Mouse (Mus musculus) left cerebral cortex, adult 18-20 months (tissue): ENCODE results near the gene Ganab. TPM values are rescaled to one million over a fixed set of nuclear protein-coding genes. Genes with fewer than 3 reads are reported as not detected.
A peak's percentile ranks its signal among the peaks of the same experiment; 100 is the strongest.
"Not testable (repeated sequence)": the region's sequence is repeated elsewhere in the genome, so short reads cannot be mapped to it uniquely, and the experiment has no call there.

Experiments used
- DNase-seq, 2 experiments: peaks; one replicate each; pipeline ENCODE4 v3.0.0; 2021 to 2022; ENCODE audit warnings: low spot score in 2 of 2, mixed read lengths in 1 of 2
- long read RNA-seq, 2 experiments: library from polyadenylated mRNA; stranded (forward); transcript quantifications; one replicate each; pipeline ENCODE4 v2.0.0; 2021
- total RNA-seq, 2 experiments: library from RNA; stranded (reverse); gene quantifications; 2 replicates each; pipeline ENCODE4 v1.2.3; 2021

Gene Ganab
- 10 to 100 TPM; 93.2 to 93.8 TPM for total RNA-seq
- long read RNA-seq, experiment 1, transcript Ganab-202 (24 exons, 3,788 nt), result major isoform, 35 of 67 reads
- long read RNA-seq, experiment 1, partial matches to known transcripts, result 25 of 67 reads
- long read RNA-seq, experiment 1, other reads (novel, unspliced or antisense), result 5 of 67 reads
- long read RNA-seq, experiment 2, transcript Ganab-202 (24 exons, 3,788 nt), result major isoform, 15 of 39 reads
- long read RNA-seq, experiment 2, partial matches to known transcripts, result 19 of 39 reads
- long read RNA-seq, experiment 2, other reads (novel, unspliced or antisense), result 2 of 39 reads

DNA sequence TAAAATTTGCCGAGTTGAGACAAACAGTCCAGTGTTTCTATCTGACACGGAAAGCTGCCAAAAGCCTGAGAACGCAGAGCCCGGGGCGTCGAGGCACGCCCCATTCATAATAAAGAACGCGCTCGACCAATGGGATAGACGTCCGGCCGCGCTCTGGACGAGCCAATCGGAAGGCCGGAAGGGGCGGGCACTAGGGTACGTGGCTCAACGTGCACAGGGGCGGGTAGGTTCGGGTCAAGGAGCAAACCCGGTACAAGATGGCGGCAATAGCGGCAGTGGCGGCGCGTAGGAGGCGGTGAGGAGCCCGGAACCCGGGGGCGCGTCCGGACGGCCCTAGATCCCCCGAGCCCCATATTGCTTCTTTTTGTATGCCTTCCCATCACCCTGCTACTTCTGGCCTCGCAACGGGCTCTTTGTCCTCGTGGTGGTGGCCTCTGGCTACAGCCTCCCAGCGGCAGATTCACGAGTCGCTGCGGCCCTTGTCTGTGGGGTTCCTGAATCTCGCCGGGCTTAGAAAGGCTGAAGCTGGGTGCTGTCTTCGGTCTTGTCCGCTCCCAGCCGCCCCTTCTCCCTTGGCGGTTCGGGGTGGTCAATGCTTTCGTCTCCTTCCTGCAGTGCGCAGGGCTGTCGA lies at the start of gene Ganab:
Gene Ganab (plus strand): TSS at position 207 of the 631 bp plus-strand sequence.
- peak; percentile 95 to 99 for DNase-seq

DNA sequence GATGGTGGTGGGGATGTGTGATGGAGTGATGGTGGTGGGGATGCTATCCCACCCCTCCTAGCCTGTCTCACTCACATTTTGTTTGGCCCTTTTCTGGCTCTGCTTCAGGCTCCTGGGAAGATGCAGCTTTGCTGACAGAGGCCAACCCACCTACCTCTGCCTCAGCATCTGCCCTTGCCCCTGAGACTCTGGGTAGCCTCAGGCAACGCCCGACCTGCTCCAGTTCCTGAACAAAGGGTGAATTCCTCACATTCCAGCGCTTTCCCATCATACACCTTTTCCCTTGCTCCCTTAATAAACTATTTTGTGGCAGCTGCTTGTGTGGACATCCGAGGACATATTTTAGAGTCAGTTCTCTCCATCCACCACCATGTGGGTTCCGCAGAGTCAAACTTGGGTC lies 49.5 kb upstream of the Ganab start:
- DNase-seq, result no peak

DNA sequence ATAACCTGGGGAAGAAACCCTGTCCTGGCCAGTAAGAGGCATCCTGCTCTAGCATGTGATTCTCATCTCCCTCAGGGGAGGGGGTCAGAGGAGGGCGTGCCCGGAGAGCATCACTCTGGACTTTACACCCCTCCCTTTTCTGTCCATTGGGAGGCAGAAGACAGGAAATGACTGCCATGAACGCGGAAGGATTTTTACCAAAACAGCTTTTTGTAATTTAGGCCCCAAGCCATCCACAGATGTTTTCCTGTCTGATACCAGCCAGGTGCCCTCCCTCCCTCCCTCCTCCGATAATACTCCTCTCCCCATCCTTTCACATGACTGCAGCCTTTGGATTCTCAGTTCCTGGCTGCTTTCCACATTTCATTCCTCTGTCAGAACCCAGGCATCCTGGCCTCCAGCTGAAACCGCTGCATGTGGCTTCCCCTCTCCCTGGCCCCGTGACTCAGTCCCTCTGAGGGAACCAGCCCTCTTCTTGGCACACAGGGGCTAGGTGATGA lies 47.4 kb upstream of the Ganab start, which contains the start of gene Lrrn4cl:
Gene Lrrn4cl (plus strand): TSS at position 367 of the 500 bp plus-strand sequence.
- DNase-seq, result no peak

DNA sequence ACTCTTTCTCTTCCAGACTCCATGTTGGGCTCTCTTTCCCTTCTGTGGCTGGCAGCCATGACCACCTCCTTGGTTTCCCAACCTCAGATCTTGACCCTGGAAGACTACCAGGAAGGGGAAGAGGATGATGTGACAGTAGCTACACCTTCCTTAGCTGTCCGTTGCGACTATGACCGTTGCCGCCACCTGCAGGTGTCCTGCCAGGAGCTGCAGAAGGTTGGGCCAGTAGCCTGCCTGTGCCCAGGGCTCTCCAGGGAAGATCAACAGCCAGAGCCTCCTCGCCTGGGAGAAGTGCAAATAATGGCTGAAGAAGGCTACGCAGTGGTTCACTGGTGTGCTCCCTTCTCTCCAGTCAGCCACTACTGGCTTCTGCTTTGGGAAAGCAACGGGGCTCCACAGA lies 46.2 kb upstream of the Ganab start:
- no peak for DNase-seq

DNA sequence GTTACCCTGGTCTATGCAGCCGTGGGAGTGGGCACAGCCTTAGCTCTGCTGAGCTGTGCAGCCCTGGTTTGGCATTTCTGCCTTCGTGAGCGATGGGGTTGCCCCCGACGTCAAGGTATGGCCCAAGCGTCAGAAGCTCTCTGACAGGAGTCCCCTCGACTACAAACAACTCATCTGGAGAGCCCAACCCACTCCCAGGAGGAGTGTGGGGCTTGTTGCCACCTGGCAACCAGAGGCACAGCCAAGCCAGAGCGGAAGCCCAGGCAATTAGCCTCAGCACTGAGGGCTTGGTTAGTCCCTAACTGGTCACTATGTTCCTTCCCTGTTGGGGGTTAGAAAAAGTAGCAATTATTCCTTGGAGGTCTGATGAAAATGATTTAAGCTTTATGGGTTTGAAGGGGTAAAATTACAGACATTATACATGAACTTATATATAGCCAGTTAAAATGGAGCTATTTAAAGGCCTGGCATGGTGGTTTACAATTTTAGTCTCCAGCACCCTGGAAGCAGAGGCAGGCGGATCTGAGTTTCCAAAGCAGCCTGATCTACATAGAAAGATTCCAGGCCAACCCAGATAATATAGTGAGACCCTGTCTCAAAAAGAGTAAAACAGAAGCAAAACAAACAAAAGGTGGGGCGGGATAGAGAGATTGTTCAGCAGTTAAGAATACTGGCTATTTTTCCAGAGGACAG lies 45.5 kb upstream of the Ganab start:
- peak in 1 of 2 experiments; percentile 23 for DNase-seq

DNA sequence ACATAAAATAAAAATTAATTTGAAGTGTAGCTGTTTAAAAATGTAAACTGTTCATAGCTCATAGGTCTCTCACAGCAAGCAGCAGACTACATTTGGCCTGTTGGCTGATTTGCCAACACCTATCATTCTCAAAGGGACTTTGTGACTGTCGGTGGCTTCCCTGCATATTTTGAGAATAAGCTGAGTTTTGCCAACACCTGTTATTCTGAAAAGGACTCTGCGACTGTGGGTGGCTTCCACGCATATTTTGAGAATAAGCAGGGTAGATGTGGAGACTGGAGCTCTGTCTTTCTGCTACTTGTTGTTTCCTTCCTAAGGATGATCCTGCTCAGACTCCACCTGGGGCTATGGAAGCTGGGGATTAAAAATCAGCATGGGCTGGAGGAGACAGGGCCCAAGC lies 44.8 kb upstream of the Ganab start:
- peak in 1 of 2 experiments; percentile 21 for DNase-seq

DNA sequence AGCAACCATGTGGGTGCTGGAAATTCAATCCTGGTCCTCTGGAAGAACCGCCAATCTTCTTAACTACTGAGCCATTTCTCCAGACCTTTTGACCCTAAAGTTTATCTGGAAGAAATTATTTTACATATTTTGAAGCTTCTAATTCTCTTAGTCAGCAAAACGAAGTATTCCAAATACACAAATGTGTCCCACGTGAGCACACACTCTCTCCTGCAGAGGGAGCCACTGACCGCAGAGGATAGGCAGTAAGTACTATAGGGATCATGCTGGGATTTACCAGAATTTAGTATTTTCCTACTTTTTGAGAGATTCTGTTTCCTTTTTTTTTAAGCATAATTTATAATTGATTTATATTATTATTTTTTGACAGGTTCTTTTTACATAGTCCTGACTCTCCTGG lies 40.2 kb upstream of the Ganab start:
- DNase-seq, result peak in 1 of 2 experiments; percentile 60

DNA sequence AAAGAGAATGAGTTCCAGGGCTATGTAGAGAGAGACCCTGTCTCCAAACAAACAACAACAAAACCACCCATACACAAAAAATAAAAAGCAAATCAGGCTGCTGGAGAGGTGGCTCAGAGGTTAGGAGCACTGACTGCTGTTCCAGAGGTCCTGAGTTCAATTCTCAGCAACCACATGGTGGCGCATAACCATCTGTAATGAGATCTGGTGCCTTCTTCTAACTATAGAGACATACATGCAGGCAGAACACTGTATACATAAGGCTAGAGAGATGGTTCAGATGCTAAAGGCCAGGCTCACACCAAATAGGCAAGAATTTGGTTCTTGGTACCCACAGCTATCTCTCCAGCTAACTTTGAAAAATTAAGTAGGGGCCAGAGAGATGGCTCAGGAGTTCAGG lies 38.9 kb upstream of the Ganab start:
- DNase-seq, result no peak

DNA sequence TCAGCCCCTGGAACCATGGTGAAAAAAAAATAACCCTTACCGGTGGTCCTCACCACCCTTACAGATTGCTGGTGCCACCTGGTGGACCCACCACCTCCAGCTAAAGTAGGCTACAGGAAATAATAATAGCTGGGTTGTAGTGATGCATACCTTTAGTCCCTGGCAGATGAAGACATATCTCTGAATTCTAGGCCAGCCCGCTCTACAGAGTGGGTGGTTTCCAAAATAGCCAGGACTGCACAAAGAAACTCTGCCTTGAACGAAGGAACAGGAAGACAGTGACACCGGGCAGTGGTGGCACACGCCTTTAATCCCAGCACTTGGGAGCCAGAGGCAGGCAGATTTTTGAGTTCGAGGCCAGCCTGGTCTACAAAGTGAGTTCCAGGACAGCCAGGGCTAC lies 33.6 kb upstream of the Ganab start:
- no peak for DNase-seq

DNA sequence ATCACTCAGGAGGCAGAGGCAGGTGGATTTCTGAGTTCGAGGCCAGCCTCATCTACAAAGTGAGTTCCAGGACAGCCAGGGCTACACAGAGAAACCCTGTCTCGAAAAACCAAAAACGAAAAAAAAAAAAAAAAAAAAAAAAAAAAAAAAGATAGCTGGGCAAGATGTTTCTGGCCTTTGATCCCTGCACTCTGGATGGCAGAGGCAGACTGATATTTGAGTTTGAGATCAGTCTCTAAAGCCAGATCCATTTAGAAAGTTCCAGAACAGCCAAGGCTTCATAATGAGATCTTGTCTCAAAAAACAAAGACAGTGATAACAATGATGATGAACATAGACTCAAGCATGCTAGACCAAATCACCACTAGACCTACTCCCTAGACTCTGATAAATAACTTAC lies 27.5 kb upstream of the Ganab start:
- DNase-seq, result not testable (repeated sequence)

DNA sequence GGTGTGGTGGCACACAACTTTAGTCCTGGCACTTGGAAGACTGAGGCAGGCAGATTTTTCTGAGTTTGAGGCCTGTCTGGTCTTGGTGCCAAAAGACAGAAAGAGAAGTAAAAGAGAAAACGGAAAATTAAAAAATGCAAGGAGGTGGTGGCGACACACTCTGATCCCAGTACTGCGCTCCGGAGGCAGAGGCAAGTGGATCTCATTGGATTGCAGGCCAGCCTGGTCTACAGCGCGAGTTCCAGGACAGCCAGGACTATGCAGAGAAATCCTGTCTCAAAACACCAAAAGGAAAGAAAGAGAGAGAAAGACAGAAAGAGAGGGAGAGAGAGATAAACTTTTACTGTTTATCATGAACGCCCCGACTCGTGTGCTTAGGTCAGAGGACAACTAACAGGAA lies 27.0 kb upstream of the Ganab start:
- DNase-seq, result no peak

DNA sequence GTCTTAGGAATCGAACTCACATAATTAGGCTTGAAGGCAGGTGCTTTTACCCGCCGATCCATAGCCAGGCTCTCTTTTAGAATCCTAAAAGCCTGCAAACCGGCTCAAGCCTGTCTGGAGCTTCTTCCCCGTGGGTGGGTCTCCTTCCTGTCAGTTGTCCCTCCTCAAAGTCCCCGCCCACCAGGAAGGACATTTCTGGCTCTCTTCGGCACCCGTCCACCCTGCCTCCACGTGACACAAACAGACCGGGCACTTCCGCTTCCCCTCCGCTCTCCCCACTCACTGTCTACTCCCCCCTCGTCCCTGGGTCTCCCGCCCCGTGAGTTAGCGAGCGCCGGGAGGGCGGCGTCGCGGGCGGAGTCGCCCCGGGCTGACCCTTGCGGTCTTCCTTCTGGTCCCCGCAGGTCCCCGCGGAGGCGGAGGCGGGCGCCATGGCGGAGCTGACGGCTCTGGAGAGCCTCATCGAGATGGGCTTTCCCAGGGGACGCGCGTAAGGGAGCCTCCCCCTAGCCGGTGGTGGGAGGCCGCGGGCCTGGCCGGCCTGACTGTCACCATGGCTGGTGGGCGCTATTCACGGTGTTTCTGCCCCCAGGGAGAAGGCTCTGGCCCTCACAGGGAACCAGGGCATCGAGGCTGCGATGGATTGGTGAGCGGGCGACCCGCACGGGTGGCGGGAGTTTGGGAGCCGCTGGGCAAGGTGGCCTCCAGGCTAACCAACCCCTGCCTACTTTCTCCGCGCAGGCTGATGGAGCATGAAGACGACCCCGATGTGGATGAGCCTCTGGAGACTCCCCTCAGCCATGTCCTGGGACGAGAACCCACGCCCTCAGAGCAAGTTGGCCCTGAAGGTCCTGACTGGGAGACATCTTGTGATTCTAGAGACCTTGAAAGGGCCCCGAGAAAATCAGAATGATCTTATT lies 26.3 kb upstream of the Ganab start, which contains the start of gene Ubxn1:
Gene Ubxn1 (plus strand): TSS at position 230 of the 920 bp plus-strand sequence.
- peak; percentile 98 to 99 for DNase-seq

DNA sequence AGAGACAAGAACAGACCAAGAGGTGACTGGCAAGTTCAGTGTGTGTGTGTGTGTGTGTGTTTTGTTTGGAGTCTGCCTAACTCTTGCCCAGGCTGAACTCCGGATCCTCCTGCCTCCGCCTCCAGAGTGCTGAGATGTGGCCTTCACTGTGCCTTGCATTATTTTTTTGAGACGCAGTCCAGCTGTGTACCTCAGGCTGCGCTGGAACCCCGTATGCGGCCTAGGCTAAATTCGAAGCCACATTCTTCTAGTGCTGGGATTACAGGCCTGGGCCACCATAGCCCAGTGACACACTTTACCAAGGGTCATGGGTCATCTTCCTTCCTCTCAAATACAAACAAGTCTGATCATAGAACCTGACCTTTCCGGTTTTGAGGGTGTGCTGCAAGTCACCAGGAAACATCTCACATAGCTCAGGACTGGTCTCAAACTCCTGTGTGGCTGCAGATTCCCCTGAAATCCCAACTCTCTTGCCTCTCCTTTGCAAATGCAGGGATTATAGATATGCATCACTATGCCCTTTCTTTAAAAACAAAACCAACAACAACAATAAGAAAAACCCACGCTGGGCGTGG lies 25.5 kb upstream of the Ganab start:
- no peak for DNase-seq

DNA sequence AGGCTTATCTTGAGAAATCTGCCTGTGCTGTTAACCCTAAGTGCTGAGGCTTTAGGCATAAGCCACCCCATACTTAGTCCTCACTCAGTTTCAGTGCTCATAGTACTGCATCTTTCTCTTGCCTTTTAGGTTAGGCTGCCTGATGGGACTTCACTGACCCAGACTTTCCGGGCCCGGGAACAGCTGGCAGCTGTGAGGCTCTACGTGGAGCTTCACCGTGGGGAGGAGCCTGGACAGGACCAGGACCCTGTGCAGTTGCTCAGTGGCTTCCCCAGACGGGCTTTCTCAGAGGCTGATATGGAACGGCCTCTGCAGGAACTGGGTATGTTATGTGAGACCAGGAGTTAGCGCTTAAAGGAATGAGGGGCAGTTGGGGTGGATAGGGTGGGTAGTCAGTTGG lies 22.8 kb upstream of the Ganab start:
- DNase-seq, result no peak

DNA sequence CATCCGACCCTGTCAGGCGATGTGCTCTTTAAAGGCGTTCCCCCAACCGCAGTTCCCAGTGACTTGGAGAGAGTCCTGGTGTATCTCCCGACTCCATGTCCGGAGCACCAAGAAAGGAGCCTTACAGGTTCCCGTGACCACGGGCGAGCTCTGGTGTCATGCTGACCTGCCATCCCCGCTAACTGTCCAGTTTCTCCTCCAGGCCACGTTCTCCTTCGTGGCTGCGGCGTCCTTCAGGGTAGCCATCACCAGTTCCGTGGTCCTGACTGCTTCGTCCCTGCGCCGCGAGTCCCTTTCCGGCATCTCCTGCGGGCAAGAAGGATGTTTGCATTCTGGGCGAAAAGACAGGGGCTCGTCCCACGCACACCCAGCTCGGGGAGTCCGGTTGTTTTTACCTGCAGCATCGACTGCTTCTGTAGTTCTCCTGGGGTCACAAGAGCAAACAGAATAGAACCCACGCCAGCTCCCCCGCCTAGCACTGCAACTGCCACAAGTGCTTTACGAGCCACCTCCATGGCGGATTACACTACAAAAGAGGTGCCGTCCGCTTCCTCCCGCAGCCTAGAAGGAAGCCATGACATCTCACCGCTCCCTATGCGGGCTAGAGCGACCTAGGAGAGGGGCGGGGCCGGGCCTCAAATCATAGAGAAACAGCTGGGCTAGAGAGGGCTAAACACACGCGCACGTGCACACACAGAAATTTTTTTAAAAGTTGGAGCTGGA lies 17.4 kb upstream of the Ganab start, which contains the start of gene Uqcc3:
Gene Uqcc3 (minus strand): TSS at position 613 of the 723 bp plus-strand sequence.
- DNase-seq, result peak; percentile 85 to 90

DNA sequence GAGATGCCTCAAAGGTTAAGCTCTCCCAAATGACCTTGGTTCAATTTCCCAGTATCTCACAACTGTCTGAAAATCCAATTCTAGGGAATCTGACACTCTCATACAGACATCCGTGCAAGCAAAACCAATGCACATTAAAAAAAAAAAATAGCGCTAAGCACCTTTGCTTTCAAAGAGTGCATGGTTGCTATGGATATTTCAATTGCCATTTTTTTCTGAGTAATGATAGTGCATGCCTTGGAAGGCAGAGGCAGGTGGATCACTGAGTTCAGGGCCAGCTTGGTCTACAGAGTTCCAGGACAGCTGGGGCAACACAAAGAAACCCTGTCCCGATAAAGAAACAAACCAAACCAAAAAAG lies 16.9 kb upstream of the Ganab start:
- DNase-seq, result no peak

DNA sequence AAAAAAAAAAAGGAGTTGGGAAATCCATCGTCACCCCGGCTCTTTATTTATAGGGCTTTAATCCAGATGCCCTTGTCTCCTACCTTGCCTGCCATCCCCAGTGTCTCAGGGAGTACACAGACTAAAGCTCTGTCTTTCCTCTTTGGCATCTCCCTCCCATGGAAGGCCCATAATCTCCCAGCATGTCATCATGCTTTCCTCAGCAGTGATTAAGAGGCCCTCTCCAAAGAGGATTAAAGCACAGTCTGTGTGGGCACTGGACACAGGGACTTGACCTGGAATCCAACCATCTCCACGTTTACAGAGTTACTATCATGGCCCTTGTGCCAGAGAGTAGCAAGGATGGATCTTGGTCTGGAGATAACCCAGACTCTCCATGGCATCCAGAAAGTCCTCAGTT lies 14.3 kb upstream of the Ganab start, which contains the start of the genes Lbhd1 and Gm49403:
Gene Lbhd1 (plus strand): TSS at position 117 of the 400 bp plus-strand sequence.
Gene Gm49403 (plus strand): TSS at position 315 of the 400 bp plus-strand sequence.
- no peak for DNase-seq

DNA sequence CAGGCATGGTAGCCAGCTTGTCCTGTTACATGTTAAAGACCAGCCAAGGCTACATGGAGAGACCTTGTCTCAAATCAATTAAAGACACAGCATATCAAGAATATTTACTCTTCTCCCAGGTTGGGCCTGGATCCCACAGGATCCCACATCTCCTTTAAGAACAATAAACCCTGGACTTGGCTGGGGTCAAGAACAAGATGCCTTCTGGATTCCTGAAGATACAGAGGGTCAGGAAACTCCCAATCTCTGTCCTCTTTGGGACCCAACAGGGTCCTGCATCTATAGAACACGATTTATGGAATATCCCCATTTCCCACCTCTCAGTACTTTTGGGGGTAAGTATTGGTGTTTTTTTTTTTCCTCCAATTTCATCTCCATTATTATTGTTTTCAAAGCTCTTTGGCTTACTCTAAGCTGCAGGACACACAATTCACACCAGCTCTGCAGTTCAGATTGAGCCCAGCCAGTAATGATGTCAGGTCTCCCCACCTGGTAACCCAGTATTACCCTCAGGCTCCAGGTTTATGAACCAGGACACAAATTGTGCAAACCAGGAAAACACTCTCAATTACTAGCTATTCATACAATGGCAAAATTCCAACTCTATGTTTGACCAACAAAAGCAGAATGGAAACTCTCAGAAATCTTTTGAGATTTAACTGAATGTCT lies 10.8 kb upstream of the Ganab start:
- DNase-seq, result no peak
